Mouse (Mus musculus): ENCODE measurements around the gene Rhox3c.
"Not testable (repeated sequence)": the region's sequence is repeated elsewhere in the genome, so short reads cannot be mapped to it uniquely, and the experiment has no call there.

Gene Rhox3c

GRCm38 (mm10) chrX:37458285-37458684 lies at the start of gene Rhox3c:
TSS of gene Rhox3c (plus strand) at chrX:37458585.
- not testable (repeated sequence) for DNase-seq

GRCm38 (mm10) chrX:37411767-37412166 lies 46.6 kb upstream of the Rhox3c start, which contains the start of gene Rhox2b:
TSS of gene Rhox2b (plus strand) at chrX:37412067.
- not testable (repeated sequence) for DNase-seq

- not testable (repeated sequence) for DNase-seq
Measured at GRCm38 (mm10) chrX:37432194-37432593, 26.2 kb upstream of the Rhox3c start, which contains the start of gene Rhox4b. TSS of gene Rhox4b (plus strand) at chrX:37432494.

DNA sequence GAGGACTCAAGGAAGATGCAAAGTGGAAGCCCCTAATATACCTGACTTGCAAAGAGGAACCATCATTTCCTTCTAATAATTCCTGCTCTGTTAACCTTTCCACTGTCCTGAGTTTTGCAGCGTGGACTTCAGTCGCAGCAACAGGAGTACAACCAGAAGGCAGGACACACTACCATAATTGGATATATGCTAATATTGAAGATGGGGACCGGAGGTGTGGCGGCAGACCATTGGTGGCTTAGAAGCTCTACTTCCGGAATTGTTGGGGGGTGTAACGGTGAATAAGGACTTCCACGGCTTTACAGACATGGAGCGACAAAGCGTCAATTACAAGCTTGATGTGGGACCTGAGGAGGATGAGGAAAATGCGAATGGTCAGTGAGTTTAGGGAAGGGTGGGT lies 5.0 kb upstream of the Rhox3c start, which contains the start of gene Rhox2c:
Rhox2c (plus strand) TSS at position 301 of the 400 bp plus-strand sequence.
- DNase-seq: not testable (repeated sequence)

GRCm38 (mm10) chrX:37480037-37480436 lies 21.7 kb downstream of the Rhox3c start, which contains the start of gene Rhox4c:
TSS of gene Rhox4c (plus strand) at chrX:37480337.
- DNase-seq: not testable (repeated sequence)

GRCm38 (mm10) chrX:37514059-37514458 lies 55.7 kb downstream of the Rhox3c start, which contains the start of gene Rhox4d:
TSS of gene Rhox4d (plus strand) at chrX:37514359.
- not testable (repeated sequence) for DNase-seq

Measured in right cerebral cortex, postnatal 25 days (tissue).